Mouse (Mus musculus) gastrocnemius, postnatal 36 days (tissue): ENCODE data around the gene Ebf4. TPM values are rescaled to one million over a fixed set of nuclear protein-coding genes. Genes with fewer than 3 reads are reported as not detected.
"Not testable (repeated sequence)": the region's sequence is repeated elsewhere in the genome, so short reads cannot be mapped to it uniquely, and the experiment has no call there.

ENCODE experiments used
- DNase-seq, 2 experiments: peaks; one replicate each; pipeline ENCODE4 v3.0.0; 2022
- intact Hi-C: fragments of 180-260 bp; cut with DNase I; formaldehyde crosslinking; loops from one replicate; pipeline ENCODE4 v1.15.1; 2025
- total RNA-seq, 2 experiments: library from RNA; stranded (reverse); gene quantifications; 2 replicates each; pipeline ENCODE4 v1.2.3; 2021

Gene Ebf4
- total RNA-seq, 2 experiments from 2014 or later = 0.15 to 0.27 TPM

GRCm38 (mm10) chr2:130367386-130367785 is 72.4 kb downstream of the Ebf4 start:
- DNase-seq = no peak
- intact Hi-C loops = no loop called here

DNA sequence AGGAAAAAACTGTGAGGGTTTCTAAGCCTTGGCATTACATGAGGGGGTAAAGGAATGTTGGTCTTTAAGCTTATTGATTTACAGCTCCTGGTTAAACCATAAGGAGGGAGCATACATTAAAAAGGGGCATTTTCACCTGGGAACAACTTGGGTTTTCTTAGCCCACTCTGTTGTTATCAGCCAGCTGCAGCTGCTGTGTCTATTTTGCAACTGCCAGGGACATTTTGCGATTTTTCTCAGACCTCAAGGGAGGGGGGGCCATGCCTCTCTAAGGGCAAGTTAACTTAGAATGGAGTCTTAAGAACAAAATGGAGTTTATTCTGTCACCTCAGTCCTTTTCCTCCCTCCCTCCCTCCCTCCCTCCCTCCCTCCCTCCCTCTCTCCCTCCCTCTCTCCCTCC is 78.1 kb downstream of the Ebf4 start:
- DNase-seq, intact Hi-C loops: not testable (repeated sequence)

- no peak for DNase-seq
- intact Hi-C loops = no loop called here
These were observed 80.0 kb downstream of the Ebf4 start for GRCm38 (mm10) chr2:130374951-130375350.

DNA sequence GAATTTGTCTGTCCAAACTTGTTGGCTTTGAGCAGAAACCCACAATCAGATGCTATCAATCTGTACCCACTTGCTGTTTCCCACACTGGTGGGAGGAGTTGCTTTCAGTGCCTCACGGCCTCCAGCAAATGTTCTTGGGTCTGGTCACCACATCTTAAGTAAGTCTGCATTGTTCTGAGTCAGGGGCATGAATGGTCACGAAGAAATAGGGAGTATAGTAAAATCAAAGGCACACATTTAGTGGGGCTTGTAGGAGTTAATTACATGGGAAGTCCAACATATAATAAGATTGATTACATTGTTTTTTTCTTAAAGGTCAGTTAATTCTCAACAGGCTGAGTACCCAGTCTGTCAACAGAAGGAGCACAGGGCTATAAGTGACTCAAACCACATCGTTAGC is 88.2 kb downstream of the Ebf4 start:
- intact Hi-C loops = no loop called here
- no peak for DNase-seq

- DNase-seq = no peak
- intact Hi-C loops = no loop called here
These were observed 88.9 kb downstream of the Ebf4 start for GRCm38 (mm10) chr2:130383895-130384294.

GRCm38 (mm10) chr2:130386212-130386611 is 91.2 kb downstream of the Ebf4 start:
- DNase-seq = no peak

GRCm38 (mm10) chr2:130388796-130389195 is 93.8 kb downstream of the Ebf4 start:
- DNase-seq = no peak
- intact Hi-C loops = no loop called here

More at GRCm38 (mm10) chr2:130386212-130386611, 91.2 kb downstream of the Ebf4 start:
- intact Hi-C loops = no loop called here

DNA sequence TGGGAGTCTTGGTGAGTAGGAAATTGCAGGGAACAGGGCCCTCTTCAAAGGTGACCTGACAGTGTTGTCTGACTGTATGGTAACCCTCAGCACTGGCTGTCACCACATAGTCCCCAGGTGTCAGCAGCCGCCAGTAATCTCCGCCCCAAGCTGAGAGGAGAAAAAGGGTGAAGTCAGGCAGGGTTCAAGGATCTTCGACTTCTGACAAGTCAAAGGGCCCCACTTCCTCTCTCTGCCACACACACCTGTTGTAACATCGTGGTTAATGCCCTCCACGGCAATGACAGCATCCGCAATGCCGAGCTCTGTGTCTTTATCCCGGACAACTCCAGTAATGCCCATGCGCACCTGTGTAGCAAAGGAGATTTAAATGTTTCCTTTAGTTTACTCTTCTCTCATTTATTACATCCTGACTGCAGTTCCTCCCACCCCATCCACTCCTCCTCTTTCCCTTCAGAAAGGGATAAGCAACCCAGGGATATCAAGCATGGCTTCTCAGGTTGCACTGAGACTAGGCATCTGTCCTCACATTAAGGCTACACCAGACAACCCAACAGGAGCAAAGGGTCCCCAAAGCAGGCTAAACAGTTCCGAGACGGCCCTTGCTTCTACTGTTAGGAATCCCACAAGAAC is 96.1 kb downstream of the Ebf4 start:
- no peak for DNase-seq
- intact Hi-C loops = no loop called here

DNA sequence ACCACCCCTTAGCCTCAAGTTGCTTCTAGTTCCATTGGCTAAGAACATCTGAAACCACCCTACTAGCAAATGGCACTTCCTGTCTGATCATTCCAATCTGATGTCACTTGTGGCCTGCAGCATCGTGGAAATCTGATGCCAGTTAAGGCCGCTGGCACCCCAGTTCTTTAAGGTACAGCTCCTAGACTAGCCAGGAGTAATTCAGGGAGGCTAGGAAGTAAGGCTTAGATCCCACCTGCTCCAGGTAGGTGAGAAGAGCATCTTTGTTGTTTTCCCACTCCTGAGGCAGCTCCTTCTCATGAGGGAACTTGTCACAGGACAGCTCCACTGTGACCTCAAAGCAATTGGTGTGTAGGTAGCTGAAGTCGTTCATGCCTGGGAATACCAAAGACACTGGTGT is 97.9 kb downstream of the Ebf4 start:
- DNase-seq = no peak
- intact Hi-C loops = no loop called here

DNA sequence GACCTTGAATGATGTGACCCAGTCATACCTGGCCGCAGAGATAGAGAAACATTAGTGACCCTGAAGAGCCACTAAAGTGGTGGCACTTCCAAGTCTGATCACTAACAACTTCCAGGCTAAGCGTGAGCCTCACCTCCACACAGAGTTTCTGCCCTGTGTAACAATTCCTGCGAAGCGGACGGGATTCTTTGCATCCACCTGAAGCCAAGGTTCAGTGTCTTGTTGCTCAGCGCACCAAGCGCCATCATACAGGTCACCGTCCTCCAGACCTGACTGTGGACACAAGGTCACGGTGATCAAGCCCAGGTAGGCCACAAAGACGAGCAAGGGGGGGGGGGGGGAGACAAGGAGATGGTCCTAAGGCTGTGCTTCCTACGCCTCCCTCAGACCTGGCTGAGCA is 100.7 kb downstream of the Ebf4 start:
- DNase-seq = no peak
- intact Hi-C loops = no loop called here

DNA sequence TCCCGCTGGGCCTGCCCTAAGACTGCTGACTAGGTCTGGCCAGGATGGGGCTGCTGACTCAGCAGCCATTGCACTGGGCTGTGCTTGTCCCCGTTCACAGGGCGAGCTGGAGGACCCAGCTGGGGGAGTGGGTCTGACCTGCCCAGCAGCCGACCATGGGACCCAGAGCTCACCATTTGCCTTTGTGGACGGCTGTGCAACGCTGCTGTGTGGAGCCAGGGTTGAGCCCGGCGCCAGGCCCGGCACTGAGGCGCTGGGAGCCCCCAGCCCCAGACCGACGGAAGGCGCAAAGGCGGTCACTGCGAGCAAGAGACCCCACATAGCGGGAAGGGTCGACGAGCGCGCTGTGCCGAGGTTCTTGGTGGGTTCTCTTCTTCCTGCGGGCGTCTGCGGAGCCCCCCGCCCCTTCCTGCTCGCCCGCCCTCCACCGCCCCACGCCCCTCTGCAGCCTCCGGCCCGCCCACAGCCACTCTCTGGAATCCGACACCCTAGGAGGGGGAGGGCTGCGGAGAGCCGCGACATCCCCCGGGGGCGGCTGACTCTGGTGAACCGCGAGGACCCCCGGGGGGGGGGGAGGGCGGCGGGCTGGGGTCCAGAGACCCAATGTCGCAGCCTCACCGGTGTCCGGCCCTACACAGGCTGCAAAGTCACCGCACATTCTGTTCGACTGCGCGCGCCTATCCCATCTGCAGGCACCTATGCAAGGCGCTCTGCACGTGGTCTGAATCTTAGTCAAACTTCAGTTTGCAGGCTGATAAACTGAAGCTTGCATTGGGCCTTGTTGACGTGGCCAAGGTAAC is 102.4 kb downstream of the Ebf4 start, which contains the start of gene Cpxm1:
TSS of gene Cpxm1 (minus strand) at position 389 of the 800 bp plus-strand sequence.
- intact Hi-C loops = no loop called here
- no peak for DNase-seq

GRCm38 (mm10) chr2:130398091-130398490 is 103.1 kb downstream of the Ebf4 start:
- peak in 1 of 2 experiments; percentile 29 for DNase-seq
- intact Hi-C loops = no loop called here

DNA sequence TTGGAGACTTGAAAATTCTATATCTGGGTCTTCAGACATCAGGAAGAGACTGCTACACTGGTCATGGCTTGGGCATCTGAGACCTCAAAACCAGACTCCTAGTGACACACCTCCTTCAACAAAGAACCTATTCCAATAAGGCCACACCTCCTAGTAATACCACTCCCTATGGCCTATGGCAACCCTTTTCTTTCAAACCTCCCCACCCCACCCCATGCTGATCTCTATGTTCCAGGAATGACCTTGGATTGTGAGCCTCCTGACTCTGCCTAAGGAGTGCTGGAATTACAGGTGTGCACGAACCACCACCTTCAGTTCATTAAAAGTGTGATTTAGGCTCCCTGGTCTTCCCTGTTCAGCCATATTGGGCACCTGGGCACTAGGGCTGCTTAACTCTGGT is 105.1 kb downstream of the Ebf4 start:
- no peak for DNase-seq
- intact Hi-C loops = no loop called here

DNA sequence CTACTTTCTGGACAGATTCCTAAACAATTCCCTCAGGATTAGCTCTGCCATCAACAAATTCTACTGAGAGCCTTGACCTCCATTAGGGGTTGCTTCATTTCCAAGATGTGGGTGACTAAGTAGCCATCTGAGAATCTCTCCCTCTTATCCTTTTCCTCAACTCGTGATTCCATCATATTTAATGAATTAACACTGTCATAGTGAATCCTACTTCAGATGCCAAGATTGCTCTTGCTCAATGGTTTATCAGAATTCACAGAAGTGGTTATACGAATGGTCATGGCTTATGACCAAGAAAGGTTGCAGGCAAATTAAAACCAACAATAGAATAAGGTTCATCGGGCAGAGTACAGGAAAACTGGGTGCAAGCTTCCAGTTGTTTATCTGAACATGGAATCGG is 106.9 kb downstream of the Ebf4 start:
- no peak for DNase-seq
- intact Hi-C loops = no loop called here

DNA sequence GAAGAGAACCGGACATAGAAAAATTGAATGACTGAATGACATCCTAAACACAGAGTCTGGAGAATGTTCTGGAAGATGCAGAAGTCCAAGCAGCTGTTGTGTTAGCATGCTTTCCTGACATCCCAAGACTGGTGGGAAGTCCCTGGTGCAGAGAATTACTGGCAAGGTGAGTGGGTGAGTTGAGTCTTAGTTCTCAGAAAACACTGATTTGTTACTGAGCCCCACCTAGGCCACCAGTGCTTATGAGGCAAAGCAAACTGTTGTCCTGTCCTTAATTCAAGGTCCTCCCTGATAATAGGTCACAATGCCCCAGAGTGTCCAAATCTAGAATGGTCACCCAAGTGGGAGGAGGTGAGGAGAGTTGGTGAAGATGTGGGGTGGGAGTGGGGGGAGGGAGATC is 110.0 kb downstream of the Ebf4 start, which contains the start of the genes Gm28372 and 1700020A23Rik:
TSS of gene Gm28372 (plus strand) at position 301 of the 400 bp plus-strand sequence.
TSS of gene 1700020A23Rik (plus strand) at position 321 of the 400 bp plus-strand sequence.
- intact Hi-C loops = no loop called here

DNA sequence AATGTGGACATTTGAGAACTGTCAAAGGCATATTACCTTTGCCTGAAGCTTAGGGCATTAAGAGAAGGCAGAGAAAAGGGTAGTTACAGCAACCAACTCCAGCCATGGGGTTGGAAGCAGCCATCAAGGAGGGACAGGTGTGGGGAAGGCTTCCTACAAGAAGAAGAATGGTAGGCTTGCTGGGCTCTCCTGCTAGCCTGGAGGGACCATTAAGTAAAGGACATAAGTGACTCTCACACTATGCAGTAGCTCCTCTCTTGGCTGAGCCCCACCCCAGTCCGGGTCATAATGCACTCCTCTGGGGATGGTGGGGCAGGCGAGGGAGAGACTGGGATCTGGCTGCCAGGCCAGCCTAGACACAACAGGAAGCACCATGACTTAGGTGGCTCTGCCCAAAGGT is 111.2 kb downstream of the Ebf4 start, which contains the start of gene Tmem239:
TSS of gene Tmem239 (plus strand) at position 301 of the 400 bp plus-strand sequence.
- intact Hi-C loops = no loop called here

More for the DNA sequence above, 110.0 kb downstream of the Ebf4 start, which contains the start of the genes Gm28372 and 1700020A23Rik:
- no peak for DNase-seq

DNA sequence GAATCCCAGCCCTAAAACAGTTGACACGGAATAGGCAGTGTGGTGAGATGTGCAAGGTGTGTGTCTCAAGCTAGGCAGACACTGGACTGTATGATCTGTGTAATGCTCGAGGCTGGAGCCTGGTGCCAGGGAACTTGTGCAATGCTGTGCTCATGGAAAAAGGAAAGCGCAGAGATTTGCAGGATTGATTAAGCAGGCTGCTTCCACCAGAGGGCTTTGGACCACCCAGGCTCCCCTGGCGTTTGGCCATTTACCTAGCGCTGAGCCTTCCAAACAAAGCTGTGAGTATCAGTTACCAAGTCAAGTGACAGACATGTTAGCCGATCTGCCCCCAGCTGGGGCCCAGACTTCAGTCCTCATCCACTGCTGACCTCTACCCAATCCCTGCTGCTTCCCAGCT is 113.2 kb downstream of the Ebf4 start:
- intact Hi-C loops = no loop called here
- DNase-seq = no peak

More for the DNA sequence above, 111.2 kb downstream of the Ebf4 start, which contains the start of gene Tmem239:
- no peak for DNase-seq

DNA sequence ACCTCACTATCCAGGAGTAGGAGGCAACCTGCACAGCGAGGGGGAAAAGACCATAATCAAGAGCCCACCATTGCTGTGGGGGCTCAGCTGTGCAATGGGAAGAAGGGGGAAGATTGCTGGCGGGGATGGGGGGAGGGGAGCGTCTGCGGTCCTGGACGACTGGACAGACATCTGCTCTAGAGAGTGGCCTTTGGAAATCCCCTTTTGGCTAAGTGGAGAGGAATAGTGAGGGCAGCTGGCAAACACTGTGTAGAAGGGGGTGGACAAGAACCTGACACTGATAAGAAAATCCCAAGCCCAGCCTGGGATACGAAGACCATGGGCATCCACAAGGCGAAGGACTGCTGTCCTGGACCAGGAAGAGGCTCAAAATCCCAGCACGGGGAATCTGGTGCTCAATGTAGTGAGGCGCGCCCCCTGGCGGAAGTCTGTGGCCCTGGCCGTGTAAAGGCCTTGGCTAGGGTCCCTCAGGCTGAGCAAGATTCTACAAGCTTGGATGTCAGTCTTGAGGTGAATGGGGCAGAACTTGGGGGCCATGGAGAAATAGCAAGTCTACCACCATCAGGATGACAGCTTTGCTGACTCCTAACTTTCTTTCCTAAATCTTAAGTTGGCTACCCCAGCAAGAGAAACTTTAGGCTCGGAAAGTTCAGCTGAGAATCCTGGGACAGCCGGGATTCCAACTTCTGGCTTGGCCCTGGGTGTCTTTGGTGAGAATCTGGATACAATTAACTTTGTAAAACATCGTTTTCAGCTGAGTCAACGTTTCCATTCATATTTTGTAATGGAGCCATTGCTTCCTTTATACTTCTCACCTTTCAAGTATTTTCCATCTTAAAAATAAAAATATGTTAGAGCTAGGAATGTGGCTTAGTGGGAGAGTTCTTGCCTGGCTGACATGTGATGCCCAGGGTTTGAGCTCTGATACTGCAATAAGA is 116.9 kb downstream of the Ebf4 start:
- intact Hi-C loops = loop anchor here (2.0 kb wide), 1 partner anchor 117 kb away; the partner anchor contains the start of gene Ebf4
- DNase-seq = peak; percentile 80 to 81

GRCm38 (mm10) chr2:130412775-130413174 is 117.8 kb downstream of the Ebf4 start:
- intact Hi-C loops = no loop called here
- no peak for DNase-seq
